Mouse (Mus musculus) kidney, embryonic 15.5 days (tissue): Measurements from ENCODE around the gene Zmat5. TPM values are rescaled to one million over a fixed set of nuclear protein-coding genes. Genes with fewer than 3 reads are reported as not detected.

ENCODE experiments used
- ATAC-seq: fragments of 200-750 bp; cut with Nextera tagmentation; replicated peaks from 2 replicates; pipeline ENCODE4 v1.8.0; 2017; ENCODE audit warnings: moderate TSS enrichment; ENCODE audit not compliant: low FRiP score
- H3K27ac ChIP-seq: fragments of 300-500 bp; sonication (generic); 2 replicates; pipeline ENCODE4 v1.5.1; 2015; ENCODE audit warnings: mild to moderate bottlenecking, inconsistent platforms
- H3K27me3 ChIP-seq: fragments of 300-500 bp; sonication (generic); 2 replicates; pipeline ENCODE4 v1.6.1; 2015; ENCODE audit warnings: inconsistent platforms
- H3K36me3 ChIP-seq: fragments of 300-500 bp; sonication (generic); 2 replicates; pipeline ENCODE4 v1.6.1; 2015; ENCODE audit warnings: inconsistent platforms
- H3K4me1 ChIP-seq: fragments of 300-500 bp; sonication (generic); 2 replicates; pipeline ENCODE4 v1.6.1; 2015; ENCODE audit warnings: inconsistent platforms
- H3K4me2 ChIP-seq: fragments of 300-500 bp; sonication (generic); 2 replicates; pipeline ENCODE4 v1.6.1; 2015; ENCODE audit warnings: moderate library complexity, mild to moderate bottlenecking, inconsistent platforms
- H3K4me3 ChIP-seq: fragments of 300-500 bp; sonication (generic); replicated peaks from 2 replicates; pipeline ENCODE4 v1.5.1; 2015; ENCODE audit warnings: mild to moderate bottlenecking, inconsistent platforms
- H3K9ac ChIP-seq: fragments of 300-500 bp; sonication (generic); 2 replicates; pipeline ENCODE4 v1.6.1; 2015; ENCODE audit warnings: mild to moderate bottlenecking, inconsistent platforms
- H3K9me3 ChIP-seq: fragments of 300-500 bp; sonication (generic); replicated peaks from 2 replicates; pipeline ENCODE4 v1.6.1; 2016; ENCODE audit warnings: inconsistent platforms
- WGBS: fragments of 180-500 bp; shearing (Covaris S2); methylation state at CpG from one replicate; pipeline ENCODE4 v1.1.7; 2015; ENCODE audit warnings: mixed read lengths; 5-methylcytosine and 5-hydroxymethylcytosine counted together
- polyA plus RNA-seq: library from polyadenylated mRNA; unstranded; fragments of >200 nt; fragmentation: Nextera tagmentation; extraction: Ambion mirVana; gene quantifications from 2 replicates; pipeline ENCODE4 v1.2.1, GENCODE M21; 2015

Zmat5 gene
- polyA plus RNA-seq, 1 experiment from 2014 or later: 71.6 TPM

DNA sequence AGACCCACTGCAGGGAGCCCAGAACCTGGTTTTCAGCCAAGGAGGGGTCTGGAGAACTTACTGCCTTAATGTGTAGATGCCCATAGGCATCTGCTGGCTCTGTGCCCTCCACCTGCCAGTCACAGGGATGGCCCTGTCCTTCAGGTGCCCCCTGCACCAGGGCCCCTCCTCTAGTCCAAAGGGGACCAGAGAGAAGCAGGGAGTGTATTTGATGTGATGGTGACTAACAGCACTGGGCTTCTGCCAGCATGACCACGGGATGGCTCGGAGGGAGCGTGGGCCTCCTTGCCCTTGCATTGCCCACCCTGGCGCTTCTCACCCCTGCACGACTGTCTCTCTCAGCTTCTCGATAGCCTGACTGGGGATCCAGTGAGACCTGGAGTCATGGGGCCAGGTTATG, 40.2 kb downstream of the Zmat5 start:
- 58% methylated on average over 6 of the region's 6 CpGs for WGBS
- Histone ChIP-seq H3K27me3 (peaks cover 90% of the 10 kb centered on the region), H3K4me3 (no peak overlapping the region)

DNA sequence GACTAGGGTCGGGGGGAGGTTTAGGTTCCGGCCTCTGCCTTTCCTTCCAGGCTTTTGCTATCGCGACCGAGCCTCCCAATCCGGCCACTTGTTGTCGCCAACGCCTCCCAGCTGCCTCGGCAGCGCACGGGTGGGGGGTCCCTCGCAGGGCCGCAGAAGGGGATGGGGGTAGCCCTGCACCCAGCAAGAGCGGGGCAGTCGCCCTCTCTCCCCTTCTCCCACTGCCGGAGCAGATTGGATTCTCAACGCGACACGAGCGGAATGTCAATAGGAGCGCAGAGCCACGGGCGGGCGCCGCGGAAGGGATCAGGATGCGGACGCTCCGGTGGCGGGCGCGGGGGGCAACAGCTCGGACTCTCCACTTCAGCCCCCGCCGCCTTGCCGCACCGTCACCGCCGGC, 41.5 kb downstream of the Zmat5 start:
- no peak overlapping the region for H3K27ac ChIP-seq
- no peaks in the 10 kb centered on the region for H3K36me3 ChIP-seq
- peak overlapping the region; percentile 95 for H3K4me2 ChIP-seq
- WGBS: 1% methylated on average over 39 of the region's 39 CpGs
- peak overlapping the region; percentile 53 for H3K4me3 ChIP-seq
- H3K9me3 ChIP-seq: no peaks in the 10 kb centered on the region
- no peak overlapping the region for H3K9ac ChIP-seq
- no peak for ATAC-seq
- H3K4me1 ChIP-seq: peaks cover 20% of the 10 kb centered on the region
- H3K27me3 ChIP-seq: peaks cover 99% of the 10 kb centered on the region

More for the DNA sequence above, 40.2 kb downstream of the Zmat5 start:
- Histone ChIP-seq H3K4me1 (peaks cover 20% of the 10 kb centered on the region), H3K36me3 (no peaks in the 10 kb centered on the region), H3K27ac (no peak overlapping the region), H3K9ac (no peak overlapping the region), H3K9me3 (no peaks in the 10 kb centered on the region), H3K4me2 (no peak overlapping the region)
- ATAC-seq: no peak

DNA sequence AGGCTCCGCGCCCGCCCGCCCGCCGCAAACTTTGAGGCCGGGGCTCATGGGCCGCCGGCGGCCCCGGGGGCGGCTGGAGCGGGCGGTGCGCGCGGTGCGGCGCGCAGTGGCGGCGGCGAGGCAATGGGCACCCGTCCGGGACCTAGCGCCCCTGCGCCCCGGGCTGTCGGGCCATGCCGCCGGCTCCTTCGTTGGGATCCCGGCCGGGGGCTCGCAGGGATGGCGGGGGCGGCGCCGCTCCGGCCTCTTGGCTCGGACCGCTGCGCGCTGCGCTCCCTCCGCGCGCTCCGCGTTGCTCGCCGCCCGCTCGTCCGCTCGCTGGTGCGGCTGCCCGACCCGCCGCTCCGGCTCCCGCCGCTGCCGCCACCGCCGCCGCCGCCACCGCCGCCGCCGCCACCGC, 42.3 kb downstream of the Zmat5 start, which contains the start of gene Cabp7:
Gene Cabp7 (minus strand): TSS at position 46 of the 400 bp plus-strand sequence.
- Histone ChIP-seq H3K4me2 (peak within 1 kb of the TSS; percentile 95), H3K9me3 (no peaks in the 10 kb centered on the region), H3K27ac (no peak within 1 kb of the TSS), H3K9ac (peak within 1 kb of the TSS; percentile 29; the same call in 1 of the 2 replicates), H3K4me3 (peak within 1 kb of the TSS; percentile 53), H3K36me3 (no peaks in the 10 kb centered on the region), H3K4me1 (peaks cover 20% of the 10 kb centered on the region), H3K27me3 (peaks cover 96% of the 10 kb centered on the region)
- 0% methylated on average over 14 of the region's 73 CpGs for WGBS
- no peak for ATAC-seq

DNA sequence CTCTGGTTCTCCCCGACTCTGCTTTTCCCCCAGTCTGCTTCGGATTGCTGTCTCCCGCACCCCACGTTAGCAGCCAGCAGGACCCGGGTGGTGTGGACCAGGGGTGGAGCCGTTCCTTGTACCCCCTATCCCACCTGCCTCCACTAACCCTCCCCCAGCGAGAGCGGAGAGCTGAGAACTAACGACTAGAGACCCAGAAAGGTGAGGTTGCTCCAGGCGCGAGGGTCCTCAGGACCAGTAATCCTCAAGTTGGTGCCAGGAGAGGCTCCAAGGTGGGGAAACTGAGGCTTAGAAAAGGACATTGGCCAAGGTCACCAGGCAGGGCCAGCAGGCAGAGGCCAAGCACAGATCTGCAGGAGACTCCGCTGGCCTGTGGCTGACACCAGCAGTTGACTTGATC, 42.8 kb downstream of the Zmat5 start:
- 2% methylated on average over 12 of the region's 12 CpGs for WGBS
- peak overlapping the region; percentile 53 for H3K4me3 ChIP-seq
- ATAC-seq: no peak

DNA sequence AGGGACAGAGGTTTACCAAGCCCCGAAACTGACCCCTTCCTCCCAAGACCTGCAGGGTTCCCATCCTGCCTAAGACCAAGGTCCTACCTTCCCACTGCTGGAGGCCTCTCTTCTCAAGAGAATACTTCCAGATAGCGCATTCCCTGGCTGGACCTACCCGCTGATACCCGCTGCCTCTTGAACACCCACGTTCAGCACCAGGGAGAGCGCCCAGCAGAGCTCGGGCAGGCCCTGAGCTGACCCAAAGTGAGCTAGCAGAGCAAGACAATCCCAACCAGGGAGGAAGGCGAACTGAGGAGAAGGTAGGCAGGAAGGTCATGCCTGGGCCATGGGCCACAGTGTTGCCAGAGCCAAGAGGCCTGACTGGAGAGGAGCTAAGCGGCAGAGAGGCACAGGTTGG, 45.8 kb downstream of the Zmat5 start:
- H3K9me3 ChIP-seq: 0 out of 2 replicates have a peak, but pooled peaks cover 4% of the 10 kb centered on the region
- H3K36me3 ChIP-seq: no peaks in the 10 kb centered on the region
- H3K27ac ChIP-seq: no peak overlapping the region
- no peak overlapping the region for H3K9ac ChIP-seq
- WGBS: 6% methylated on average over 9 of the region's 9 CpGs
- peaks cover 73% of the 10 kb centered on the region for H3K27me3 ChIP-seq
- H3K4me2 ChIP-seq: no peak overlapping the region
- peaks cover 24% of the 10 kb centered on the region for H3K4me1 ChIP-seq
- ATAC-seq: no peak
- no peak overlapping the region for H3K4me3 ChIP-seq

More for the DNA sequence above, 42.8 kb downstream of the Zmat5 start:
- H3K27me3 ChIP-seq: peaks cover 96% of the 10 kb centered on the region
- H3K36me3 ChIP-seq: no peaks in the 10 kb centered on the region
- no peak overlapping the region for H3K9ac ChIP-seq
- peaks cover 20% of the 10 kb centered on the region for H3K4me1 ChIP-seq
- no peak overlapping the region for H3K27ac ChIP-seq
- H3K9me3 ChIP-seq: no peaks in the 10 kb centered on the region
- H3K4me2 ChIP-seq: peak overlapping the region; percentile 95

DNA sequence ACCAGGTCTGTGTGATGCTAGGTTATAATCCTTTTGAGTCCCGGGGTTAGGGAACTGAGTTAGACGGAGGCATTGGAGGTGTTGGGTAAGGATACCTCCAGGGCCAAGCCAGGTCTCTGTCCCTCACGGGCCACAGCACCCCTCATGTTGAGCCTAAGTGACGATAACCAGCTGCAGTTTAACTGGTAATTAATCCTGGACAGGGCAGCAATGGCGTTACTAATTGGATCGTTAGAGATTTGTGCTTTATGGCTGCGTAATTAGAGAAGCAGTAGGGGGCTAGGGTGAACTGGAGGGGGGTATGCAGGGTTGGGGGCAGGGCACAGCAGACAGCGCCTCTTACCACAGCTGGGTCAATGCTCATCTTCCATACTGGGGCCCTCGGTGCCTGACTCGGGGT, 48.4 kb downstream of the Zmat5 start:
- H3K4me1 ChIP-seq: 0 out of 2 replicates have a peak, but pooled peaks cover 6% of the 10 kb centered on the region
- no peak overlapping the region for H3K27ac ChIP-seq
- no peaks in the 10 kb centered on the region for H3K36me3 ChIP-seq
- peaks cover 47% of the 10 kb centered on the region for H3K27me3 ChIP-seq
- no peak overlapping the region for H3K4me3 ChIP-seq
- 21% methylated on average over 10 of the region's 10 CpGs for WGBS
- no peak overlapping the region for H3K9ac ChIP-seq
- no peak overlapping the region for H3K4me2 ChIP-seq
- 0 out of 2 replicates have a peak, but pooled peaks cover 4% of the 10 kb centered on the region for H3K9me3 ChIP-seq
- ATAC-seq: no peak

DNA sequence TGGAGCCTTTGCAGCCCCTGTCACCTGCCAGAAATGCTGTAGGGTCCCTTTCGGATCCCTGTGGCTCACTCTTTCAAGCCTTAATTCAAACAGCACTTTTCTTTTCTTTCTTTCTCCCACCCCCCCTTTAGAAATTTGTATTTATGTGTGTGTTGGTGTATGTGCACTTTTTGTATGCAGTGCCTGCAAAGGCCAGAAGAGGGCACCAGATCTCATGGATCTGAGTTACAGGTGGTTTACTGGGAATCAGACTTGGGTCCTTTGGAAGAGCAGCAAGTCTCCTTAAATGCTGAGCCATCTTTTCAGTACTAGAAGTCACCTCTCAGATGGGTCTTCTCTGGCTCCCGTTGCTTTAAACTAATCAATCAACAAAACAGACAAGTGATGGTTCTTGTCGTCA, 49.6 kb downstream of the Zmat5 start:
- 0 out of 2 replicates have a peak, but pooled peaks cover 6% of the 10 kb centered on the region for H3K4me1 ChIP-seq
- WGBS: 89% methylated on average over 3 of the region's 3 CpGs
- H3K9ac ChIP-seq: no peak overlapping the region
- 0 out of 2 replicates have a peak, but pooled peaks cover 4% of the 10 kb centered on the region for H3K9me3 ChIP-seq
- H3K4me3 ChIP-seq: no peak overlapping the region
- ATAC-seq: no peak
- no peaks in the 10 kb centered on the region for H3K36me3 ChIP-seq
- no peak overlapping the region for H3K4me2 ChIP-seq
- no peak overlapping the region for H3K27ac ChIP-seq
- peaks cover 35% of the 10 kb centered on the region for H3K27me3 ChIP-seq

DNA sequence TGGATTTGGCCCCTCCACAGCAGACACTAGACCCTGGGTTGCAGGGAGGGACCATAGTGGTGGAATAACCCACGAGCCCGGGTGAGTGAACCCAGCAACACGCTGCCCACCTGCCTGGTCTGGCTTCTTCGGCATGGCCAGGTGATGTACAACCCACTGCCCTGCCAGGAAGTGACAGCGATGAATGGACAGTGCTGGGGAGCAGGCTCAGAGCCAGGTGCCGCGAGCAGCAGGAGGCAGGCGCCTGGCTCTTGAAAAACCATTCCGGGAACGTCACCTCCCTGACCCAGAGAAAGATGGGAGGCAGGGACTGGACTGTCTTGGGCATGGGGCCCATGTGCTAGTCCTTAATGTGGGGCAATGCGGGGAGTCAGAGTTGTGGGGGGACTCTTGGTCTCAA, 50.4 kb downstream of the Zmat5 start:
- Histone ChIP-seq H3K27ac (no peak overlapping the region), H3K4me2 (no peak overlapping the region), H3K36me3 (no peaks in the 10 kb centered on the region), H3K4me3 (no peak overlapping the region), H3K9me3 (0 out of 2 replicates have a peak, but pooled peaks cover 4% of the 10 kb centered on the region), H3K9ac (no peak overlapping the region), H3K27me3 (peaks cover 27% of the 10 kb centered on the region), H3K4me1 (0 out of 2 replicates have a peak, but pooled peaks cover 6% of the 10 kb centered on the region)
- no peak for ATAC-seq
- 73% methylated on average over 11 of the region's 11 CpGs for WGBS

DNA sequence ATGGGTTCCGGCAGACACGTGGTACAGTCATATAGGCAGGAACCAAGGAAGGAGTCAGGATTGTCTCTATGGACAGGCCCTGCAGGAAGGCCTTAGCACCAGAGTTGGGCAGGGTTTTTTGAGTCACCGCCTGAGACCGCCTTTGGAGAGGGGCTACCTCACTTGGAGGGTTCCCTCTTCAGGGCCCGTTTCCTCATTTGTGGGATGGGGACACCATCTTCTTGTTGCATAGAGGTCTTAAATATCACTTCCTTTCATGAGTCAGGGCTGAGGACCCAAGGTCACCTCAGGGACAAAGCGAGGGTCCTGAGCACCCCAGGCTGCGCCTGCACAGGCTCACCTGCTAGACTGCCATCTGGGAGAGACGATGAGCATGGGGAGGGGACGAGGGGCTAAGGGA, 52.0 kb downstream of the Zmat5 start:
- H3K27ac ChIP-seq: no peak overlapping the region

DNA sequence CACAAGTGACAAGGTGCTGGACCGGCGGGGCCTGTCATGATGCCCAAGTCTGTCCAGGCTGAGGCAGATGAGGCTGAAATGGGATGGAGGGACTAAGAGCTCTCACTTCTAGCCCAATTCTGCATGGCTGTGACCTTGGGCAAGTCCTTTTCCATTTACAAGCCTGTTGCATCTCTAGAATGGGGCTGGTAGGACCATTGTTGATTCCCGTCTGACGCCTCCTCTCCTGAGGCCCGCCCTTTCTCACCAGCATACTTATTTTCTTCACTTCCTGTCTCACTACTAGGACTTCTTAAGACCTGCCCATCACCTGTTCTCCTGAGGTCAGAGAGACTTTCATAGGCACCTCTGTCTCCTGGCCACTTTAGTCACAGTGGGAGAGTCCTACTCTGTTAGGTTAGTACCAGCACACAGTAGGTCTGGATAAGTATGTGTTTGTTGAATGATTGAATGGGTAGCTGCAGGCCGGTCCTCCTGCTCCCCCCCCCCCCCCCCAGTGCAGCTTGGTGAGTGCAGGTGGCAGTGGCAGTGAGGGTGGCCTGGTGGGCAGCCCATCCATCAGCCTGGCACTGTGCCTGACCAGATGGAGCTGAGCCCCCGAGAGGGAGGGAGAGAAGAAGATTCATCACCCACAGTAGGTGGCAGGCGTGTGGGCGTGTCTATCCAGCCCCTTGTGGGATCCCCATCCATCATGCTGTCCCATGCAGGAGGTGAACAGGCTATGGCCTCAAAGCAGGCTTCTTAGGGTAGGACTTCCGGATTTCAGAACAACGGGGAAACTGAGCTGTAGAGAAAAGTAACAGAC, 52.7 kb downstream of the Zmat5 start:
- Histone ChIP-seq H3K4me2 (no peak overlapping the region), H3K4me3 (no peak overlapping the region), H3K27ac (no peak overlapping the region), H3K9me3 (0 out of 2 replicates have a peak, but pooled peaks cover 4% of the 10 kb centered on the region), H3K4me1 (peaks cover 17% of the 10 kb centered on the region; the same call in 1 of the 2 replicates), H3K27me3 (peaks cover 25% of the 10 kb centered on the region), H3K36me3 (no peaks in the 10 kb centered on the region), H3K9ac (no peak overlapping the region)
- 35% methylated on average over 11 of the region's 11 CpGs for WGBS
- ATAC-seq: no peak

More for the DNA sequence above, 52.0 kb downstream of the Zmat5 start:
- WGBS: 69% methylated on average over 9 of the region's 9 CpGs
- H3K27me3 ChIP-seq: peaks cover 24% of the 10 kb centered on the region
- peaks cover 14% of the 10 kb centered on the region; the same call in 1 of the 2 replicates for H3K4me1 ChIP-seq
- H3K36me3 ChIP-seq: no peaks in the 10 kb centered on the region
- no peak overlapping the region for H3K4me3 ChIP-seq
- no peak overlapping the region for H3K4me2 ChIP-seq
- ATAC-seq: no peak
- 0 out of 2 replicates have a peak, but pooled peaks cover 4% of the 10 kb centered on the region for H3K9me3 ChIP-seq
- no peak overlapping the region for H3K9ac ChIP-seq

DNA sequence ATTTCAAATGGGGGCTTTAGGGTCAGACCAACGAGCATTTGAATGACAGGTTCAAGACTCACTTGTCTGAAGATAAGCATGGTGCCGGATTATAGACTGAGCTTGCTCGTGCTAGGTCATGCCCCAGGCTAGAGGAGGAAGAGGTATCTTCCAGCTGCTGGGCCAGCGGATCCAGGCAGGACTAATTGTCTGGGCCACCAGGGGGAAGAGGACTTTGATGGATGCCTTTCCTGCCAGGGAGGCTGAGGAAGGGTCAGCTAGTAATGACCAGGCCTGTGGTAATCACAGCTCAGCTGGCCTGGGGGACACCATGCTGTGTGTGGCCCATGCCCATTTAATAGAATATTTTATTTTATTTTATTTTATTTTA, 53.3 kb downstream of the Zmat5 start:
- H3K36me3 ChIP-seq: no peaks in the 10 kb centered on the region
- peaks cover 24% of the 10 kb centered on the region for H3K27me3 ChIP-seq
- no peak overlapping the region for H3K27ac ChIP-seq
- H3K4me2 ChIP-seq: no peak overlapping the region
- WGBS: 7% methylated on average over 4 of the region's 4 CpGs
- ATAC-seq: no peak
- H3K9me3 ChIP-seq: 0 out of 2 replicates have a peak, but pooled peaks cover 4% of the 10 kb centered on the region
- H3K9ac ChIP-seq: no peak overlapping the region
- peaks cover 17% of the 10 kb centered on the region; the same call in 1 of the 2 replicates for H3K4me1 ChIP-seq
- H3K4me3 ChIP-seq: no peak overlapping the region

DNA sequence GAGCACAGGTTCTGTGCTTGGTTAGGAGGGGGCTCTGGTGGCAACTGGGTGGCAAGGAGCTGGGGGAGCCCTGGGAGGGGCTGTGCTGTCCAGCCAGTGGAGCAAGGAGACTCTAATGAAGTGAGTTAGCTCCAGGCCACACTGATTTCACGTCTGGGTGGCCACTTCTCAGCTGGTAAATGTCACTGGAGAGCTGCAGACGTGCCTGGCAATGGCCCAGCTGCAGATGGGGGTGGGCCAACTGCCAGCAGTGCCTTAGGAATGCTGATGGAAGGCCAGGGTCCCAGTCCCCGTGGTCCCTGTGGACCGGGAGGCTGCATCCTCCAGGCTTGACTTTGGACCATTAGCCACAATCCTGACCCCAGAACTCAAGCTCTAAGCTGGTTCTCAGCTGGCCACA, 56.0 kb downstream of the Zmat5 start:
- ATAC-seq: peak; percentile 54
- Histone ChIP-seq H3K4me2 (no peak overlapping the region), H3K9ac (no peak overlapping the region), H3K4me3 (no peak overlapping the region), H3K27me3 (peaks cover 33% of the 10 kb centered on the region), H3K4me1 (peaks cover 14% of the 10 kb centered on the region; the same call in 1 of the 2 replicates), H3K9me3 (no peaks in the 10 kb centered on the region), H3K27ac (no peak overlapping the region), H3K36me3 (no peaks in the 10 kb centered on the region)
- WGBS: 18% methylated on average over 4 of the region's 4 CpGs
